Mouse (Mus musculus) myocyte (in vitro differentiated cells): Measurements from ENCODE around the gene Dgat2.

Experiments used
- E2F4 ChIP-seq: IDR thresholded peaks from one replicate; pipeline ENCODE4 v1.6.1; 2011; ENCODE audit warnings: mild to moderate bottlenecking, control low read depth, moderate library complexity; ENCODE audit not compliant: insufficient read depth
- MAX ChIP-seq: IDR thresholded peaks from one replicate; pipeline ENCODE4 v1.6.1; 2011; ENCODE audit warnings: low read depth, mild to moderate bottlenecking, control low read depth
- POLR2A ChIP-seq: IDR thresholded peaks from one replicate; pipeline ENCODE4 v1.6.1; 2011; ENCODE audit warnings: low read depth, mild to moderate bottlenecking, control low read depth, moderate library complexity; ENCODE audit not compliant: insufficient read length
- REST ChIP-seq: IDR thresholded peaks from one replicate; pipeline ENCODE4 v1.6.1; 2011; ENCODE audit warnings: mild to moderate bottlenecking, control low read depth, moderate library complexity; ENCODE audit not compliant: insufficient read depth, insufficient read length
- SRF ChIP-seq: IDR thresholded peaks from one replicate; pipeline ENCODE4 v1.6.1; 2011; ENCODE audit warnings: low read depth; ENCODE audit not compliant: control insufficient read depth, insufficient read length
- USF1 ChIP-seq: IDR thresholded peaks from one replicate; pipeline ENCODE4 v1.6.1; 2011; ENCODE audit warnings: low read depth, mild to moderate bottlenecking, control low read depth, moderate library complexity

- TF ChIP-seq USF1 (no peak), POLR2A (no peak), MAX (no peak), SRF (no peak), REST (no peak), E2F4 (no peak)
These were observed 49.9 kb downstream of the Dgat2 start for GRCm38 (mm10) chr7:99132597-99132996.
